Mouse (Mus musculus): Measurements from ENCODE around the gene Gm20479.

- TF ChIP-seq CTCF (IDR thresholded peaks at IDR 0.05; ENCODE audit: extremely low read depth, insufficient read length, insufficient replicate concordance, low read depth, low read length) (no peak), POLR2A (IDR thresholded peaks at IDR 0.05; ENCODE audit: low read depth, low read length) (no peak)
Observed at GRCm38 (mm10) chr7:27360749-27361148, 3.5 kb upstream of the Gm20479 start.
